Mouse (Mus musculus) limb, embryonic 14.5 days (tissue): Measurements from ENCODE around the gene Arxes2. TPM values are rescaled to one million over a fixed set of nuclear protein-coding genes. Genes with fewer than 3 reads are reported as not detected.
A peak's percentile ranks its signal among the peaks of the same experiment; 100 is the strongest.
"Not testable (repeated sequence)": the region's sequence is repeated elsewhere in the genome, so short reads cannot be mapped to it uniquely, and the experiment has no call there.

Experiments used
- ATAC-seq: fragments of 200-750 bp; cut with Nextera tagmentation; 2 replicates; pipeline ENCODE4 v1.8.0; 2017; ENCODE audit warnings: low read depth, moderate number of reproducible peaks, moderate TSS enrichment; ENCODE audit not compliant: low FRiP score
- DNase-seq: peaks from one replicate; pipeline ENCODE4 v3.0.0-alpha.2; 2015; ENCODE audit warnings: low spot score
- H3K27ac ChIP-seq: fragments of 300-500 bp; sonication (generic); replicated peaks from 2 replicates; pipeline ENCODE4 v1.5.1; 2014; ENCODE audit warnings: low read depth, mild to moderate bottlenecking, low read length, moderate library complexity, mixed read lengths
- H3K27me3 ChIP-seq: fragments of 300-500 bp; sonication (generic); 2 replicates; pipeline ENCODE4 v1.6.1; 2014; ENCODE audit warnings: low read length, mixed read lengths; ENCODE audit not compliant: control insufficient read depth, insufficient read depth
- H3K36me3 ChIP-seq: fragments of 300-500 bp; sonication (generic); 2 replicates; pipeline ENCODE4 v1.6.1; 2014; ENCODE audit warnings: mild to moderate bottlenecking, low read length, moderate library complexity, mixed read lengths; ENCODE audit not compliant: control insufficient read depth, insufficient read depth
- H3K4me1 ChIP-seq: fragments of 300-500 bp; sonication (generic); 2 replicates; pipeline ENCODE4 v1.6.1; 2014; ENCODE audit warnings: antibody characterized with exemption, low read length, mixed read lengths; ENCODE audit not compliant: control insufficient read depth, insufficient read depth
- H3K4me2 ChIP-seq: fragments of 300-500 bp; sonication (generic); replicated peaks from 2 replicates; pipeline ENCODE4 v1.6.1; 2014; ENCODE audit warnings: low read depth, mild to moderate bottlenecking, low read length, moderate library complexity; ENCODE audit not compliant: severe bottlenecking
- H3K4me3 ChIP-seq: fragments of 300-500 bp; sonication (generic); replicated peaks from 2 replicates; pipeline ENCODE4 v1.5.1; 2014; ENCODE audit warnings: low read length
- H3K9ac ChIP-seq: fragments of 300-500 bp; sonication (generic); 2 replicates; pipeline ENCODE4 v1.6.1; 2014; ENCODE audit warnings: mild to moderate bottlenecking, low read depth, low read length, moderate library complexity; ENCODE audit not compliant: severe bottlenecking
- H3K9me3 ChIP-seq: fragments of 300-500 bp; sonication (generic); 2 replicates; pipeline ENCODE4 v1.6.1; 2016; ENCODE audit warnings: low read length; ENCODE audit not compliant: control insufficient read depth
- POLR2A ChIP-seq: fragments of 200-500 bp; IDR thresholded peaks from 2 replicates; pipeline ENCODE4 v1.8.0; 2012; ENCODE audit warnings: inconsistent platforms, mild to moderate bottlenecking, moderate library complexity, borderline replicate concordance; ENCODE audit not compliant: insufficient read depth, insufficient read length; ENCODE audit errors: extremely low read depth
- WGBS: fragments of 180-500 bp; shearing (Covaris S2); extraction: QIAGEN DNeasy Blood & Tissue Kit; methylation state at CpG from one replicate; pipeline ENCODE4 v1.1.7; 2014; 5-methylcytosine and 5-hydroxymethylcytosine counted together
- polyA plus RNA-seq, 2 experiments: library from polyadenylated mRNA; depleted of rRNA in 1 of 2; stranded (reverse) in 1 of 2; unstranded in 1 of 2; fragments of >200 nt; fragmentation: Nextera tagmentation in 1 of 2; extraction: Ambion mirVana in 1 of 2; gene quantifications; 2 replicates each; pipeline versions ENCODE4 v1.2.1 to v1.2.3; 2012 to 2014

Gene Arxes2
- polyA plus RNA-seq, 2 experiments, result 45.5 to 73.7 TPM

DNA sequence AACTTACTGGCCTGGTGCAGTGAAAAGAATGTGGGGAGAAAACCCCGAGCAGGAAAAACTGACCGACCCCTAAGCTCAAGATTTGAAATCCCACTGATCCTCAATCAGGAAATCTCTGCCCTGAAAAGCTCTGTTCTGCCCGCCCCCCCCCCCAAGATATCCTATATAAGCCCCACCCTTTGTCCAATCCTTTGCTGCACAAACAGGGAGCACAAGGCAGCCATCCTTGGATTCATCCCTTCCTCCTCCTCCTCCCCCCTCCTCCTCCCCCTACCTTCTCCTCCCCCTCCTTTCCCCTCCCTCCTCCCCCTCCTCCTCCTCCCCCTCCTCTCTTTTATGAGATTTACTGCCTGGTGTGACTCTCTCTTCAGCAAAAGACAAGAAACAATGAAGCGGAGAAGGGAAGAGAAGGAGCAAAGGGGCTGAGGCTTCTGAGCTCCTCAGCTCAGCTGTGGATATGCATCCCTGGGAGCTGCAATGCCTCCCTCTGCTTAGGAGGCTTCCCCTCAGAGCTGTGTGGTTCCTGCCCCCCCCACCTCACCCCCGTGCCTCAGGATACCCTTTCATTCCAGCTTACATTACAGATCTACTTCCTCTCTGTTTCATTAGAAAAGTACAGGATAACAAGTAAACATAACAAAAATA, 13.7 kb downstream of the Arxes2 start:
- ATAC-seq (no peak), DNase-seq (no peak)
- Histone ChIP-seq H3K9me3 (no peaks in the 10 kb centered on the region), H3K9ac (no peak overlapping the region), H3K27ac (no peak overlapping the region), H3K36me3 (no peaks in the 10 kb centered on the region), H3K27me3 (no peaks in the 10 kb centered on the region), H3K4me2 (no peak overlapping the region), H3K4me3 (no peak overlapping the region), H3K4me1 (no peaks in the 10 kb centered on the region)
- no peak for TF ChIP-seq POLR2A
- 36% methylated on average over 4 of the region's 5 CpGs for WGBS

DNA sequence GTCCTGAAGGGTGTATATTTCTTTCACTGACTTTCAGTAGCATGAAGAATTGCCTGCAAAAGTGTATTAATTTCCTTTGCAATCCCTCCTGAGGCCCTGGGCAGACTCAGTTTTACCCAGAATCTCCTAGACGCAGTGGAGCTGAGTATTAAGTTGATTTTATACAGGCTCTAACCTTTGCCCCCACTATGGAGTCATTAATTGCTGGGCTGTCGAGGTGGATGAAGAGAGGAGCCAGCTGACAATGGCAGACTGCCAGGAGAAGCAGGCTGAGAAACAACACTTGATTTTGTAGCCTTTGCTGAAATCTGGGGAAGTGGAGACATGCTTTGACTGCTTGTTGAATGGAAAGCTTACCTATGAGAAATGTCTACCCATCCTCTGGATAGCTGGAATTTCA, 20.8 kb downstream of the Arxes2 start:
- ATAC-seq (peak; percentile 84), DNase-seq (peak; percentile 13)
- H3K9me3 ChIP-seq, result no peaks in the 10 kb centered on the region
- no peaks in the 10 kb centered on the region for H3K4me1 ChIP-seq
- no peaks in the 10 kb centered on the region for H3K36me3 ChIP-seq
- WGBS, result 21% methylated on average over 2 of the region's 2 CpGs
- TF ChIP-seq POLR2A, result no peak
- H3K4me3 ChIP-seq, result no peak overlapping the region
- no peak overlapping the region for H3K4me2 ChIP-seq
- H3K27me3 ChIP-seq, result no peaks in the 10 kb centered on the region
- no peak overlapping the region for H3K27ac ChIP-seq
- H3K9ac ChIP-seq, result no peak overlapping the region

DNA sequence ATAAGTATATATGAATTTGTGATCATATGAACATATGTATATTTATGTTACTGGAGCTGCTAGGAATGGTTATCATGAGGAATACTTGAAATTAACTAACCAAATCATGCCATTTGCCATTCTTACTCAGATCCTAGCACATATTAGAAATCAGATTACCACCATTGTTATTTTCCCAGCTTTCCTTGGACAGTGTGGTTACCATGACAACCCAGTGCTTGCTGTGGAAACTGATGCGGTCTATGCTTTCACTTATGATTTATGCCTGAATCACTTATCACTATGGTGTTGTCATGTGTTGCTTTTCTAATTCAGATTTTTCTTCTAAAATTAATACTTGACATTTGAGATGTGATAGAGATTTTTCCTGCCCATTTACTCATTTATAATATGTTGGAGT, 36.7 kb downstream of the Arxes2 start:
- Histone ChIP-seq H3K4me2 (no peak overlapping the region), H3K9ac (no peak overlapping the region), H3K27ac (no peak overlapping the region), H3K4me3 (no peak overlapping the region), H3K27me3 (no peaks in the 10 kb centered on the region), H3K36me3 (no peaks in the 10 kb centered on the region), H3K4me1 (no peaks in the 10 kb centered on the region), H3K9me3 (no peaks in the 10 kb centered on the region)
- no peak for DNase-seq
- 77% methylated on average over 1 of the region's 1 CpGs for WGBS
- TF ChIP-seq POLR2A, result no peak
- ATAC-seq, result no peak

DNA sequence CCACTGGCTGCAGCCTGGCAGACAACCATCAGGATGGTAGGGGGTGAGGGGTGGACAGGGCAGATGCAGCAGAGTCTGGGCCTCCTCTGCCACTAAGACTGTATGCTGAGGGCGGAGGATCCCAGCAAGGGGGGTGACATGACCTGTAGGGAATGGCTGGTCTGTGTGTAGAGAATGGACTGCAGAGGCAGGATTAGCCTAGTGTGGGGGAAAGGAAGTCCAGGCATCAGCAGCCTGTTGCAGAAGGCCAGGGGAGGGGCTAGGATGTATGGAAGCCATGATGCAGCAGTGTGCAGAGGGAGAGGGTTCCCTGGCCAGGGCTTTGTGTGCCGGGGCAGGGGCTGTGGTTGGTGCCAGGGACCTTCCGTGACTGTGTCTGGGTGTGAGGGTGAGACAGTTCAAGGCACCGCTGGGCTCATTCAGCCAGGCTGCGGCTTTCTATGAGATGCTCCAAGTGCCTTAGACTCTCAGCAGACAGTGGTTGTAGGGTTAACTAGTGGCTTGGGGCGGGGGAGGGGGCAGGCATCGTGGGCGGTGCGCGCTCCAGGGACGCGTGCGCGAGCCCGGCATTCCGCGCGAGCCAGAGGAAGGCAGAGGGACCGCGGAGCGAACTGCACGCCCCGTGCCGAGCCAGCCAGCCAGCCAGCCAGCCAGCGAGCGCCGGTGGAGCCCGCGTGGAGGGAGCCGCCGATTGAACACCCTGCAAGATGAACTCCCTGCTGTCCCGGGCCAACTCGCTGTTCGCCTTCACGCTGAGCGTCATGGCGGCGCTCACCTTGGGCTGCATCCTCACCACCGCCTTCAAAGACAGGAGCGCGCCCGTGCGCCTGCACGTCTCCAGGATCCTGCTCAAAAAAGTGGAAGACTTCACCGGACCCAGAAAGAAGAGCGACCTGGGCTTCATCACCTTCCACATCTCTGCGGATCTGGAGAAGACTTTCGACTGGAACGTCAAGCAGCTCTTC, 39.5 kb downstream of the Arxes2 start, which contains the start of gene Arxes1:
TSS of gene Arxes1 (plus strand) at position 569 of the 965 bp plus-strand sequence.
- not testable (repeated sequence) for H3K27me3 ChIP-seq, H3K9ac ChIP-seq, H3K9me3 ChIP-seq, H3K36me3 ChIP-seq, DNase-seq, H3K27ac ChIP-seq, H3K4me1 ChIP-seq
- ATAC-seq, result peak; percentile 95
- peak within 1 kb of the TSS; percentile 20 for H3K4me3 ChIP-seq
- WGBS, result 17% methylated on average over 4 of the region's 49 CpGs
- H3K4me2 ChIP-seq, result peak within 1 kb of the TSS; percentile 42

DNA sequence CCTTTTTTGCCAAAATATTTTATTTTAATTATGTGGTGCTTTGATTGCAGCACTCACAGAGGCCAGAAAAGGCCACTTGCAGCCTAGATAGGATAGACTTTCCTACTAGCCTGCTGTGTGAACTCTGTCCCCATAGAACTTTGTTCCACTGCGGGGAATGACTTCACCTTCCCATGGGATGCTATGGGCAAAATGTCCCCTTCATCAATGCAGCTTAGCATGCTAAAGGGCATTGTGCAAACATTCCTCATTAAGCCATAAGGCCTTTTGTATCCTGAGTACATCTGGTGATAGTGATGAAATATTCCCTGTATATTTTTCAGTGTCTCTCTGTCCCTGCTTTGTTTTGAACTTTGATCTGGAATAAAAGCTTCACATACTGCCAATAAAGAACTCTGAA, 50.1 kb downstream of the Arxes2 start:
- TF ChIP-seq POLR2A, result no peak
- ATAC-seq (no peak), DNase-seq (no peak)
- Histone ChIP-seq H3K27me3 (no peaks in the 10 kb centered on the region), H3K36me3 (no peaks in the 10 kb centered on the region), H3K9ac (no peak overlapping the region), H3K4me2 (no peak overlapping the region), H3K4me1 (no peaks in the 10 kb centered on the region), H3K4me3 (no peak overlapping the region), H3K9me3 (no peaks in the 10 kb centered on the region), H3K27ac (no peak overlapping the region)
- WGBS, result 100% methylated on average over 1 of the region's 1 CpGs

Other genes starting within 250 kb of the Arxes2 start
- 24.1 and 29.1 TPM in 2 replicates for gene Bhlhb9, start 196.2 kb upstream of the Arxes2 start, polyA plus RNA-seq (2012; rRNA removed)
- 51.6 and 54.7 TPM in 2 replicates for gene Bhlhb9, start 196.2 kb upstream of the Arxes2 start, polyA plus RNA-seq (2014; fragmentation: Nextera tagmentation; extraction: Ambion mirVana)
- 49.3 and 50.5 TPM in 2 replicates for gene Gprasp2, start 154.8 kb upstream of the Arxes2 start, polyA plus RNA-seq (2012; rRNA removed)
- gene Gprasp2, start 154.8 kb upstream of the Arxes2 start, polyA plus RNA-seq (2014; fragmentation: Nextera tagmentation; extraction: Ambion mirVana), result 33.1 and 43.0 TPM in 2 replicates
- gene Arxes1, start 39.5 kb downstream of the Arxes2 start, polyA plus RNA-seq (2012; rRNA removed), result 12.5 and 15.0 TPM in 2 replicates
- gene Arxes1, start 39.5 kb downstream of the Arxes2 start, polyA plus RNA-seq (2014; fragmentation: Nextera tagmentation; extraction: Ambion mirVana), result 31.1 and 34.3 TPM in 2 replicates
- gene Bex2, start 74.4 kb downstream of the Arxes2 start, polyA plus RNA-seq (2012; rRNA removed), result 33.5 and 52.3 TPM in 2 replicates
- gene Bex2, start 74.4 kb downstream of the Arxes2 start, polyA plus RNA-seq (2014; fragmentation: Nextera tagmentation; extraction: Ambion mirVana), result 65.5 and 78.4 TPM in 2 replicates
- gene Nxf3, start 91.4 kb downstream of the Arxes2 start, polyA plus RNA-seq (2012; rRNA removed), result 0.03 TPM in 2 replicates
- not detected in 2 replicates for gene Nxf3, start 91.4 kb downstream of the Arxes2 start, polyA plus RNA-seq (2014; fragmentation: Nextera tagmentation; extraction: Ambion mirVana)
- gene Bex4, start 145.2 kb downstream of the Arxes2 start, polyA plus RNA-seq (2012; rRNA removed), result 16.6 and 30.9 TPM in 2 replicates
- 38.3 and 43.5 TPM in 2 replicates for gene Bex4, start 145.2 kb downstream of the Arxes2 start, polyA plus RNA-seq (2014; fragmentation: Nextera tagmentation; extraction: Ambion mirVana)
- gene Tceal8, start 178.5 kb downstream of the Arxes2 start, polyA plus RNA-seq (2012; rRNA removed), result 110 and 148 TPM in 2 replicates
- gene Tceal8, start 178.5 kb downstream of the Arxes2 start, polyA plus RNA-seq (2014; fragmentation: Nextera tagmentation; extraction: Ambion mirVana), result 203 and 216 TPM in 2 replicates
- 10.2 and 25.8 TPM in 2 replicates for gene Tceal5, start 210.1 kb downstream of the Arxes2 start, polyA plus RNA-seq (2012; rRNA removed)
- 4.7 and 5.6 TPM in 2 replicates for gene Tceal5, start 210.1 kb downstream of the Arxes2 start, polyA plus RNA-seq (2014; fragmentation: Nextera tagmentation; extraction: Ambion mirVana)
- gene Tceal7, start 221.0 kb downstream of the Arxes2 start, polyA plus RNA-seq (2012; rRNA removed), result 56.8 and 88.7 TPM in 2 replicates
- gene Tceal7, start 221.0 kb downstream of the Arxes2 start, polyA plus RNA-seq (2014; fragmentation: Nextera tagmentation; extraction: Ambion mirVana), result 74.4 and 121 TPM in 2 replicates
- 68.3 and 112 TPM in 2 replicates for gene Bex1, start 221.7 kb downstream of the Arxes2 start, polyA plus RNA-seq (2012; rRNA removed)
- 83.7 and 92.3 TPM in 2 replicates for gene Bex1, start 221.7 kb downstream of the Arxes2 start, polyA plus RNA-seq (2014; fragmentation: Nextera tagmentation; extraction: Ambion mirVana)